Mouse (Mus musculus) brain, embryonic 14.5 days (tissue): ENCODE measurements around the gene Pigh.

Experiments
- CTCF ChIP-seq: fragments of 200-500 bp; IDR thresholded peaks from 2 replicates; pipeline ENCODE4 v1.5.1; 2012; ENCODE audit warnings: inconsistent platforms, mild to moderate bottlenecking, moderate library complexity, borderline replicate concordance; ENCODE audit not compliant: insufficient read depth, insufficient read length; ENCODE audit errors: extremely low read depth
- POLR2A ChIP-seq: fragments of 200-500 bp; IDR thresholded peaks from 2 replicates; pipeline ENCODE4 v1.6.1; 2012; ENCODE audit warnings: mild to moderate bottlenecking, inconsistent platforms, borderline replicate concordance; ENCODE audit not compliant: poor library complexity, insufficient read depth, insufficient read length, severe bottlenecking; ENCODE audit errors: extremely low read depth

- TF ChIP-seq CTCF (no peak), POLR2A (no peak)
Observed at GRCm38 (mm10) chr12:79064451-79064850, 25.0 kb downstream of the Pigh start.
